Mouse (Mus musculus) neural tube, embryonic 14.5 days (tissue): ENCODE measurements at regions not wholly inside any gene's neighbourhood (a gene's known extent, or its start where the extent isn't known, plus 50 kb on each side); places are given as distances from the start of the nearest gene placed in this dataset.
"Not testable (repeated sequence)": the region's sequence is repeated elsewhere in the genome, so short reads cannot be mapped to it uniquely, and the experiment has no call there.

Experiments used
- ATAC-seq: fragments of 200-750 bp; cut with Nextera tagmentation; 2 replicates; pipeline ENCODE4 v1.8.0; 2017; ENCODE audit warnings: low read depth, mild to moderate bottlenecking, moderate TSS enrichment, moderate library complexity
- H3K27ac ChIP-seq: fragments of 300-500 bp; sonication (generic); 2 replicates; pipeline ENCODE4 v1.5.1; 2014; ENCODE audit warnings: low read depth, mild to moderate bottlenecking, control low read depth, low read length, moderate library complexity, mixed read lengths
- H3K27me3 ChIP-seq: fragments of 300-500 bp; sonication (generic); 2 replicates; pipeline ENCODE4 v1.6.1; 2014; ENCODE audit warnings: low read length; ENCODE audit not compliant: control insufficient read depth, insufficient read depth
- H3K36me3 ChIP-seq: fragments of 300-500 bp; sonication (generic); 2 replicates; pipeline ENCODE4 v1.6.1; 2014; ENCODE audit warnings: low read length, mixed read lengths; ENCODE audit not compliant: control insufficient read depth, insufficient read depth
- H3K4me1 ChIP-seq: fragments of 300-500 bp; sonication (generic); 2 replicates; pipeline ENCODE4 v1.6.1; 2014; ENCODE audit warnings: low read length; ENCODE audit not compliant: control insufficient read depth, insufficient read depth
- H3K4me2 ChIP-seq: fragments of 300-500 bp; sonication (generic); 2 replicates; pipeline ENCODE4 v1.6.1; 2014; ENCODE audit warnings: mild to moderate bottlenecking, low read depth, low read length, control low read depth
- H3K4me3 ChIP-seq: fragments of 300-500 bp; sonication (generic); 2 replicates; pipeline ENCODE4 v1.5.1; 2014; ENCODE audit warnings: low read depth, low read length, control low read depth, mixed read lengths
- H3K9ac ChIP-seq: fragments of 300-500 bp; sonication (generic); replicated peaks from 2 replicates; pipeline ENCODE4 v1.6.1; 2014; ENCODE audit warnings: low read depth, mild to moderate bottlenecking, control low read depth, low read length, mixed read lengths
- H3K9me3 ChIP-seq: fragments of 300-500 bp; sonication (generic); 2 replicates; pipeline ENCODE4 v1.6.1; 2016; ENCODE audit warnings: low read length; ENCODE audit not compliant: control insufficient read depth
- WGBS: fragments of 180-500 bp; shearing (Covaris S2); extraction: QIAGEN DNeasy Blood & Tissue Kit; methylation state at CpG from one replicate; pipeline ENCODE4 v1.1.7; 2014; 5-methylcytosine and 5-hydroxymethylcytosine counted together

DNA sequence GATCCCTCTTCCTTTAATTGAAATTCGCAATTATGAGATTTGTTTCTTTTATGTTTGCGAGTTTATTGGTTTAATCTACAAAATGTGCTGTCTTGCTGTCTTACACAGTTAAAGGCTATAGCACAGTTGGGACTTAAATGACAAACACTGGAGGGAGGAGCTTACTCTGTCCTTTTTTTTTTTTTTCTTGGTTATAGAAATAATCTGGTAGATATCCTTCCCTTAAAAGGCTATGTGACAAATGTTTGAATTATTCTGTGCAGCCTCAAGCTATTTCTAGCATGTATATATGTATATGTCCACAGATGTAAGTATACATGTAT is 1243.9 kb upstream of the Nova1 start:
- no peaks in the 10 kb centered on the region for H3K36me3 ChIP-seq
- no peak overlapping the region for H3K4me3 ChIP-seq
- ATAC-seq: peak; percentile 76
- no peak overlapping the region for H3K9ac ChIP-seq
- H3K4me1 ChIP-seq: peaks cover 4% of the 10 kb centered on the region; the same call in 1 of the 2 replicates
- H3K27me3 ChIP-seq: no peaks in the 10 kb centered on the region
- 63% methylated on average over 2 of the region's 2 CpGs for WGBS
- peak overlapping the region; percentile 85 for H3K27ac ChIP-seq
- H3K9me3 ChIP-seq: no peaks in the 10 kb centered on the region
- H3K4me2 ChIP-seq: 0 out of 2 replicates have a peak overlapping the region, but pooled peaks have one; percentile 24

DNA sequence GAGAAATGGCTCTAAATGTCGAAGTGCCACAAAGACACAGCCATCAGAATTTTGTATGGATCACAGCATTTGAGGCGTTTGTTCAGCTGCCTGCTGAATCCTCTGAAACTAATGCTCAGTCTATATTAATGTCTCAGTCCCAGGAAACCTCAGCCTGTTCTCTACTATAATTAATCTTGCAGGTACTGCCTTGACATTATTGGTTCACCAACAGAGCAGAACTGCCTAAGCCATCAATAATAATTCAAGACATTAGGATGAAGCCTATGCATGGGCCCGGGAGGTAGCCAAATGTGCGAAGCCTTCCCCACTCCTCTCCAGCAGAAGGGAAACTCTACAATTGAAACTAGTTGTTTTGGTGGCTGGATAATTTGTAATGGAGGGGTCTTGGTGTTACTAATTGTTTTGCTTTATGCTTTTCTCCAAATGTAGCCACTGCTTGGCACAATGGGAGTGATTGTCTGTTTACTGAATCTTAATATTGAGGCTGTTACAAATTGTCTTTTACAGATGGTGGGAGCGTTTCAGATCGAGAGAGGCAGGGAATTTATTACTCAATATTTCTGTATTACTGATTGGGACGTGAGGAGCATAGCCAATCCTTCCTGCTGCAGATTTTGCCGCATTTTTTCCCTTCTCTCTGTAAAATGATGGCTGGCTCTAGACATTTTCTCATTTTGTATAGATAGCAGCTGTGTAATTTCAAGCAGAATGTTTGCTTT is 1243.3 kb upstream of the Nova1 start:
- 30% methylated on average over 8 of the region's 8 CpGs for WGBS
- Histone ChIP-seq H3K4me2 (peak overlapping the region; percentile 24; the same call in 1 of the 2 replicates), H3K9ac (no peak overlapping the region)

DNA sequence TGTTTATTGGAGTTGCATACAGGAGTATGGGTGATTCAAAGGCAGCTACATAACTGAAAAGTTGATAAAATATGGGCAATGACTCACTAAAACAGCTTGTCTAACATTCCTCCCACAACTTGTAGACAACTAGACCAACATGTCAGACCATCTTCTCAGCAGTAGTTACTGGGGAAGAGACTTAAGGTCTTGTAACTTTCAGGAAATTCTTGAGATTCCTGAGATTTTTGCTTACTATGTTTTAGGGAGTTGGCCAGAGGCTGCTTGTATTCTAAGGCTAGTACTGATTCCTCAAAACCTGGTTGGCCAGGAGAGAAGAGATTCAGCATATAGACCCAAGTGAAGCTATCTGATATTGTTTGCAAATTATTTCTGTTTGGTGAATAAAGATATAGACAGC is 1201.7 kb upstream of the Nova1 start:
- Histone ChIP-seq H3K4me2 (no peak overlapping the region), H3K27me3 (no peaks in the 10 kb centered on the region)

More for the DNA sequence above, 1243.3 kb upstream of the Nova1 start:
- no peak overlapping the region for H3K4me3 ChIP-seq
- H3K36me3 ChIP-seq: no peaks in the 10 kb centered on the region
- no peaks in the 10 kb centered on the region for H3K27me3 ChIP-seq
- peak; percentile 86 for ATAC-seq
- H3K4me1 ChIP-seq: peaks cover 4% of the 10 kb centered on the region; the same call in 1 of the 2 replicates
- H3K27ac ChIP-seq: peak overlapping the region; percentile 85
- no peaks in the 10 kb centered on the region for H3K9me3 ChIP-seq

DNA sequence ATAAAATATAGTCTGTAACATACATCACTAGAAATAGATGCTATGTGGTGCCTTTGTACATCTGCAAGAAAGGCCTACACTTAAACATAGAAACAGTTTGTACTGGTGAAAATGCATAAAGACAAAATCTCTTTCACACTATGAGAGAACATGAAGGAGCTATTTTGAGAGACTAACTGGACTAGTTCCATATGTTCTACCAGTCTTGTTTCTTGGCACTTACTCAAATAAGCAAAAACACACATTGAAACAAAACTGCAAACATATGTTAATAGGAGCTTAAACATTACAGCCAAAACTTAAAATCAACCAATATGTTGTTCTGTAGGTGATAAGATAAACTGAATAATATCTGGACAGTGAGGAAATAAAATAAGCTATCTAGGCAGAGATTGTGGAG is 1157.1 kb upstream of the Nova1 start:
- Histone ChIP-seq H3K27ac (no peak overlapping the region), H3K4me1 (no peaks in the 10 kb centered on the region), H3K9me3 (no peaks in the 10 kb centered on the region), H3K9ac (no peak overlapping the region), H3K36me3 (no peaks in the 10 kb centered on the region), H3K4me3 (no peak overlapping the region), H3K4me2 (no peak overlapping the region), H3K27me3 (no peaks in the 10 kb centered on the region)
- no peak for ATAC-seq

More for the DNA sequence above, 1201.7 kb upstream of the Nova1 start:
- Histone ChIP-seq H3K36me3 (no peaks in the 10 kb centered on the region), H3K9ac (no peak overlapping the region), H3K9me3 (no peaks in the 10 kb centered on the region), H3K4me1 (no peaks in the 10 kb centered on the region), H3K4me3 (no peak overlapping the region), H3K27ac (no peak overlapping the region)
- no peak for ATAC-seq

- Histone ChIP-seq H3K27me3 (no peaks in the 10 kb centered on the region), H3K4me2 (no peak overlapping the region), H3K27ac (no peak overlapping the region), H3K9me3 (no peaks in the 10 kb centered on the region), H3K4me3 (no peak overlapping the region), H3K9ac (no peak overlapping the region), H3K4me1 (no peaks in the 10 kb centered on the region), H3K36me3 (no peaks in the 10 kb centered on the region)
- WGBS: 37% methylated on average over 2 of the region's 2 CpGs
- ATAC-seq: no peak
Measured at GRCm38 (mm10) chr12:47969655-47970054, 1150.9 kb upstream of the Nova1 start.

GRCm38 (mm10) chr12:47954330-47954729 is 1135.6 kb upstream of the Nova1 start:
- 87% methylated on average over 8 of the region's 8 CpGs for WGBS
- no peak for ATAC-seq
- Histone ChIP-seq H3K27ac (no peak overlapping the region), H3K9ac (no peak overlapping the region), H3K4me2 (no peak overlapping the region), H3K36me3 (no peaks in the 10 kb centered on the region), H3K4me3 (no peak overlapping the region), H3K4me1 (no peaks in the 10 kb centered on the region), H3K27me3 (no peaks in the 10 kb centered on the region), H3K9me3 (no peaks in the 10 kb centered on the region)

- H3K9me3 ChIP-seq, H3K4me1 ChIP-seq, H3K27me3 ChIP-seq, H3K4me3 ChIP-seq, H3K36me3 ChIP-seq, ATAC-seq, H3K27ac ChIP-seq, H3K9ac ChIP-seq, H3K4me2 ChIP-seq: not testable (repeated sequence)
- 47% methylated on average over 2 of the region's 2 CpGs for WGBS
Measured at GRCm38 (mm10) chr12:47939491-47939890, 1120.8 kb upstream of the Nova1 start.

- 80% methylated on average over 2 of the region's 2 CpGs for WGBS
- Histone ChIP-seq H3K9ac (no peak overlapping the region), H3K4me2 (no peak overlapping the region), H3K27me3 (no peaks in the 10 kb centered on the region), H3K9me3 (no peaks in the 10 kb centered on the region), H3K4me1 (no peaks in the 10 kb centered on the region), H3K27ac (no peak overlapping the region), H3K36me3 (no peaks in the 10 kb centered on the region), H3K4me3 (no peak overlapping the region)
- ATAC-seq: no peak
Measured at GRCm38 (mm10) chr12:47927007-47927406, 1108.3 kb upstream of the Nova1 start.
